Mouse (Mus musculus) kidney, postnatal 0 days (tissue): Measurements from ENCODE around the gene Gpr142. TPM values are rescaled to one million over a fixed set of nuclear protein-coding genes. Genes with fewer than 3 reads are reported as not detected.
A peak's percentile ranks its signal among the peaks of the same experiment; 100 is the strongest.

Experiments used
- ATAC-seq: fragments of 200-750 bp; cut with Nextera tagmentation; replicated peaks from 2 replicates; pipeline ENCODE4 v1.8.0; 2017; ENCODE audit warnings: low read depth, moderate number of reproducible peaks, moderate TSS enrichment, moderate library complexity; ENCODE audit not compliant: low FRiP score
- DNase-seq: peaks from one replicate; pipeline ENCODE4 v3.0.0-alpha.2; 2016; ENCODE audit warnings: low spot score
- H3K27ac ChIP-seq: fragments of 300-500 bp; sonication (generic); 2 replicates; pipeline ENCODE4 v1.5.1; 2014; ENCODE audit warnings: mild to moderate bottlenecking
- H3K27me3 ChIP-seq: fragments of 300-500 bp; sonication (generic); 2 replicates; pipeline ENCODE4 v1.6.1; 2014; ENCODE audit warnings: low read length, mixed read lengths; ENCODE audit not compliant: insufficient read depth
- H3K36me3 ChIP-seq: fragments of 300-500 bp; sonication (generic); 2 replicates; pipeline ENCODE4 v1.6.1; 2014; ENCODE audit warnings: low read length, mixed read lengths; ENCODE audit not compliant: insufficient read depth
- H3K4me1 ChIP-seq: fragments of 300-500 bp; sonication (generic); replicated peaks from 2 replicates; pipeline ENCODE4 v1.6.1; 2014; ENCODE audit warnings: antibody characterized with exemption, low read length, mixed read lengths; ENCODE audit not compliant: insufficient read depth
- H3K4me2 ChIP-seq: fragments of 300-500 bp; sonication (generic); 2 replicates; pipeline ENCODE4 v1.6.1; 2014; ENCODE audit warnings: mild to moderate bottlenecking, low read length, moderate library complexity, mixed read lengths
- H3K4me3 ChIP-seq: fragments of 300-500 bp; sonication (generic); replicated peaks from 2 replicates; pipeline ENCODE4 v1.5.1; 2014; ENCODE audit warnings: low read depth, low read length
- H3K9ac ChIP-seq: fragments of 300-500 bp; sonication (generic); 2 replicates; pipeline ENCODE4 v1.6.1; 2014; ENCODE audit warnings: low read depth, low read length
- H3K9me3 ChIP-seq: fragments of 300-500 bp; sonication (generic); replicated peaks from 2 replicates; pipeline ENCODE4 v1.6.1; 2016; ENCODE audit warnings: low read length, inconsistent platforms, mixed read lengths
- CTCF ChIP-seq: IDR thresholded peaks from 2 replicates; pipeline ENCODE4 v1.5.1; 2016; ENCODE audit warnings: antibody characterized with exemption, low read depth, mild to moderate bottlenecking, moderate library complexity
- WGBS: fragments of 180-500 bp; shearing (Covaris S2); extraction: QIAGEN DNeasy Blood & Tissue Kit; methylation state at CpG from one replicate; pipeline ENCODE4 v1.1.7; 2014; 5-methylcytosine and 5-hydroxymethylcytosine counted together
- polyA plus RNA-seq: library from polyadenylated mRNA; unstranded; fragments of >200 nt; fragmentation: Nextera tagmentation; extraction: Ambion mirVana; gene quantifications from 2 replicates; pipeline ENCODE4 v1.2.1, GENCODE M21; 2015

Gene Gpr142
- polyA plus RNA-seq = 0.13 TPM in 1 of 2 replicates, not detected in the other

- ATAC-seq (no peak), DNase-seq (no peak)
- 0 out of 2 replicates have a peak, but pooled peaks cover 4% of the 10 kb centered on the region for H3K27me3 ChIP-seq
- peaks cover 22% of the 10 kb centered on the region for H3K4me1 ChIP-seq
- H3K4me3 ChIP-seq = no peak within 1 kb of the TSS
- H3K9ac ChIP-seq = no peak within 1 kb of the TSS
- H3K9me3 ChIP-seq = no peaks in the 10 kb centered on the region
- no peaks in the 10 kb centered on the region for H3K36me3 ChIP-seq
- H3K4me2 ChIP-seq = no peak within 1 kb of the TSS
- TF ChIP-seq CTCF = no peak
- H3K27ac ChIP-seq = no peak within 1 kb of the TSS
- WGBS = 86% methylated on average over 3 of the region's 3 CpGs
Measured at GRCm38 (mm10) chr11:114798624-114799023, at the start of gene Gpr142. Gpr142 (plus strand) TSS chr11:114798924.

GRCm38 (mm10) chr11:114764820-114765818, 33.6 kb upstream of the Gpr142 start, which contains the start of gene Kif19a:
Kif19a (plus strand) TSS chr11:114765388.
- Histone ChIP-seq H3K9ac (no peak within 1 kb of the TSS), H3K4me2 (peak within 1 kb of the TSS; percentile 71), H3K36me3 (no peaks in the 10 kb centered on the region), H3K4me3 (peak within 1 kb of the TSS; percentile 32), H3K9me3 (no peaks in the 10 kb centered on the region), H3K4me1 (no peaks in the 10 kb centered on the region), H3K27ac (no peak within 1 kb of the TSS), H3K27me3 (0 out of 2 replicates have a peak, but pooled peaks cover 13% of the 10 kb centered on the region)
- 4% methylated on average over 46 of the region's 51 CpGs for WGBS
- no peak for TF ChIP-seq CTCF
- ATAC-seq (peak; percentile 74), DNase-seq (peak; percentile 83)

GRCm38 (mm10) chr11:114769911-114770310, 28.8 kb upstream of the Gpr142 start:
- no peak for ATAC-seq
- 43% methylated on average over 6 of the region's 6 CpGs for WGBS
- no peak for DNase-seq

DNA sequence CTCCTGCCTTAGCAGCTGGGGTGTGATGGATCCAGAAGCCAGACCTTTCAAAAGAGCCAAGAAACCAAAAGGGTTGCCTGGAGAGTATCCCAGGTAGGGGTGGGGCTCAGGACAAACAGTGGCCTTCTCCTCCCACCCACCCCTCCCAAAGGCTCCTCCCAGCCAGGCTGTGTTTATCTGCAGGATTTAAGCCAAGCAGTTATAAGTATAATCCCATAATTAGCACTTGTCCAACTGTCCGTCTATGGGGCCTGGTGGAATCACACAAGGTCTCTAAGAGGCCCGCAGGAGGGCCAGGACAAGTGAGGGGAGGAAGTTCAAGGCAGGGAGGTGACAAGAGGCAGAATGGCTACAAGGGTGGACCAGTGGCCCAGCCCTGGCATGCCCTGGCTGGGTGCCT, 26.8 kb upstream of the Gpr142 start:
- WGBS = 66% methylated on average over 2 of the region's 2 CpGs

More at GRCm38 (mm10) chr11:114769911-114770310, 28.8 kb upstream of the Gpr142 start:
- Histone ChIP-seq H3K9ac (no peak overlapping the region), H3K4me2 (no peak overlapping the region), H3K4me3 (no peak overlapping the region), H3K9me3 (no peaks in the 10 kb centered on the region), H3K27ac (no peak overlapping the region), H3K36me3 (no peaks in the 10 kb centered on the region), H3K27me3 (0 out of 2 replicates have a peak, but pooled peaks cover 13% of the 10 kb centered on the region), H3K4me1 (no peaks in the 10 kb centered on the region)
- TF ChIP-seq CTCF = no peak

DNA sequence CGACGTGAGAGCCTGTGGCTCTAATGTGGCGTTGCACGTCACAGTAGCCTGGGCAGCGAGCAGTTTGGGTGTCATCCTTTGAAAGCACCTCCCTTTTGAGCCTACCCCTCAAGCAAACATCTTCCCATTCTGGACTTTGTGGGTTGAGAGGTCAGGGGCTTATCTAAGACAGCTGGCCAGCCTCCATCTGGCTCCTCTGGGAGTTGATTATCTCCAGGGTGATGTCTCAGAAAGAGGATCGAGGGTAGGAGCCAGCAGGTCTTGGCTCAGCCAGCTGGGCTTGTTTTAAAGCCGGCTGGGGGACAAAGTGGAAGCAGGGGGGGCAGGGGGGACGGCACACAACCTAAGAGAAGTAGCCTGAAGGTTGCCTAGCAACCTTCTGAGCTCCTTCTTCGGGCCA, 18.6 kb upstream of the Gpr142 start:
- 48% methylated on average over 9 of the region's 9 CpGs for WGBS
- Histone ChIP-seq H3K27ac (no peak overlapping the region), H3K9ac (no peak overlapping the region), H3K4me1 (no peaks in the 10 kb centered on the region), H3K27me3 (no peaks in the 10 kb centered on the region), H3K36me3 (no peaks in the 10 kb centered on the region), H3K4me2 (no peak overlapping the region), H3K4me3 (no peak overlapping the region), H3K9me3 (no peaks in the 10 kb centered on the region)
- DNase-seq (no peak), ATAC-seq (no peak)
- TF ChIP-seq CTCF = no peak

More for the DNA sequence above, 26.8 kb upstream of the Gpr142 start:
- no peak overlapping the region for H3K9ac ChIP-seq
- no peaks in the 10 kb centered on the region for H3K36me3 ChIP-seq
- no peak overlapping the region for H3K4me2 ChIP-seq
- no peak for TF ChIP-seq CTCF
- H3K4me1 ChIP-seq = no peaks in the 10 kb centered on the region
- H3K27me3 ChIP-seq = no peaks in the 10 kb centered on the region
- H3K9me3 ChIP-seq = no peaks in the 10 kb centered on the region
- no peak overlapping the region for H3K27ac ChIP-seq
- DNase-seq (no peak), ATAC-seq (no peak)
- H3K4me3 ChIP-seq = no peak overlapping the region

DNA sequence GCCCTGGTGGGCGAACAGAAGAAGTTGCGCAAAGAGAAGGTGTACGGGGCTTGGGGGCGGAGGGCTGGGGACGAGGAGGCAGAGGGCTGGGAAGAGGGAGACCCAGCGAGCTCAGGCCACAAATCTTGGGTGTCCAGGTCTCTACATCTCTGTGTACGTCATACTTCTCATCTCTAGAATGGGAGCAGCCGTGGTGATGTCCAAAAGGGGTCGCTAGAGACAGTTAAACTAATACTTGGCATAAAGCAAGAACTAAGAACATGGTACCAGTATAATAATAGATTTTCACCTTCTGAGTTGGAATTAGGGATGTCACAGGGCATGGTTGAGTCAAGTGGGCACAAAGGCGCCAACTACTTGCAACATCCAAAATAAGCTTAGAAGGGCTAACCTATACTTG, 12.8 kb upstream of the Gpr142 start:
- DNase-seq (no peak), ATAC-seq (no peak)
- H3K4me3 ChIP-seq = peak overlapping the region; percentile 17; the same call in 1 of the 2 replicates
- peaks cover 38% of the 10 kb centered on the region for H3K27me3 ChIP-seq
- no peak overlapping the region for H3K27ac ChIP-seq
- no peaks in the 10 kb centered on the region for H3K36me3 ChIP-seq
- H3K9me3 ChIP-seq = no peaks in the 10 kb centered on the region
- WGBS = 56% methylated on average over 10 of the region's 10 CpGs
- no peak overlapping the region for H3K9ac ChIP-seq
- TF ChIP-seq CTCF = 0 out of 2 replicates have a peak, but pooled peaks have one; percentile 10
- peak overlapping the region; percentile 45 for H3K4me2 ChIP-seq
- H3K4me1 ChIP-seq = no peaks in the 10 kb centered on the region
